Mouse (Mus musculus) intestine, embryonic 16.5 days (tissue): ENCODE measurements around the gene Gm20683. TPM values are rescaled to one million over a fixed set of nuclear protein-coding genes. Genes with fewer than 3 reads are reported as not detected.

Source experiments
- ATAC-seq: fragments of 200-750 bp; cut with Nextera tagmentation; 2 replicates; pipeline ENCODE4 v1.8.0; 2017; ENCODE audit warnings: moderate TSS enrichment, moderate library complexity
- H3K27ac ChIP-seq: fragments of 300-500 bp; sonication (generic); 2 replicates; pipeline ENCODE4 v1.5.1; 2014; ENCODE audit warnings: mild to moderate bottlenecking, low read length
- H3K27me3 ChIP-seq: fragments of 300-500 bp; sonication (generic); replicated peaks from 2 replicates; pipeline ENCODE4 v1.6.1; 2014; ENCODE audit warnings: low read length, control low read depth, mixed read lengths; ENCODE audit not compliant: control insufficient read depth, insufficient read depth
- H3K36me3 ChIP-seq: fragments of 300-500 bp; sonication (generic); 2 replicates; pipeline ENCODE4 v1.6.1; 2014; ENCODE audit warnings: low read length, control low read depth; ENCODE audit not compliant: control insufficient read depth, insufficient read depth
- H3K4me1 ChIP-seq: fragments of 300-500 bp; sonication (generic); 2 replicates; pipeline ENCODE4 v1.6.1; 2014; ENCODE audit warnings: low read length, control low read depth, mixed read lengths; ENCODE audit not compliant: control insufficient read depth, insufficient read depth
- H3K4me2 ChIP-seq: fragments of 300-500 bp; sonication (generic); 2 replicates; pipeline ENCODE4 v1.6.1; 2014; ENCODE audit warnings: low read depth, low read length, control low read depth
- H3K4me3 ChIP-seq: fragments of 300-500 bp; sonication (generic); 2 replicates; pipeline ENCODE4 v1.5.1; 2014; ENCODE audit warnings: mild to moderate bottlenecking, low read length
- H3K9ac ChIP-seq: fragments of 300-500 bp; sonication (generic); 2 replicates; pipeline ENCODE4 v1.6.1; 2014; ENCODE audit warnings: low read depth, low read length
- H3K9me3 ChIP-seq: fragments of 300-500 bp; sonication (generic); 2 replicates; pipeline ENCODE4 v1.6.1; 2016; ENCODE audit warnings: low read length, control low read depth; ENCODE audit not compliant: control insufficient read depth
- WGBS: fragments of 180-500 bp; shearing (Covaris S2); extraction: QIAGEN DNeasy Blood & Tissue Kit; methylation state at CpG from one replicate; pipeline ENCODE4 v1.1.7; 2014; 5-methylcytosine and 5-hydroxymethylcytosine counted together
- polyA plus RNA-seq: library from polyadenylated mRNA; unstranded; fragments of >200 nt; fragmentation: Nextera tagmentation; extraction: Ambion mirVana; gene quantifications from 2 replicates; pipeline ENCODE4 v1.2.1, GENCODE M21; 2015

Gene Gm20683
- 1.4 and 2.3 TPM in 2 replicates for polyA plus RNA-seq

DNA sequence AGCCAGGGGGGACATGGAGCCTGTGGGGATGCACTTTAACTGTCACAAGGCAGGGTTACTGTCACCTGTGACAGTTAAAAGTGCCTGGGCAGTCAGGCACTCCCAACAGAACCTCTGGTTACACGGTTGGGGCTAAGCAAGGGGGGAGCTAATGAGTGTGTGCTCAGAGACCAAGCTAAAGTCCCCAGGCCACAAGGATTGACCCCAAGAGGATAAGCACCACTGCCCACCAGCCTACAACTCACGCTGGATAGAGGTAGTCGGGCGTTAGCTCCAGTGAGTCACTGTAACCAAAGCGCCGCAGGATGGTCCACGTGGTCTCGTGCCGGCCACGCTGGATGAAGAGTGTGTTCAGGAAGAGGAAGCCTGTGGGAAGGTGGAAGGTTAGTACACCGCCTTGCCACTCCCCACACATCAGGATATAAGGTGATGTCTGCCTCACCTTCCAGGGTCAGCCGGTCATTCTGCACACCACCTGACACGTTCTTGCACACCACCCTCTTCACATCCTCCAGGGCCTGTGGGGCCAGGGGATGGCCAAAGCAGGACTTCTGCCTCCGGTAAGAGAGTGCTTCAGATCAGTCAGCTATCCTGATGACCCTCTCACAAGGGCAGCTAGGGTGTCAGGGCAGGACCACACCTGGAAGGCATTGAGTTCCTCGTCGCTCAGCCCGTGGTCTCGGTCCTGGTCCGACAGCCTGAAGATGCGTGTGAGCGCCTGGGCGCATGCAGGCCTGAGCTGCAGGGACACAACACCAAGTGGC, at the start of gene Gm20683:
TSS of gene Gm20683 (minus strand) at position 647 of the 764 bp plus-strand sequence.
- H3K9me3 ChIP-seq: no peaks in the 10 kb centered on the region
- H3K36me3 ChIP-seq: peaks cover 19% of the 10 kb centered on the region; the same call in 1 of the 2 replicates
- no peak within 1 kb of the TSS for H3K27ac ChIP-seq
- no peak within 1 kb of the TSS for H3K4me3 ChIP-seq
- no peak within 1 kb of the TSS for H3K4me2 ChIP-seq
- WGBS: 94% methylated on average over 22 of the region's 22 CpGs
- no peak for ATAC-seq
- no peak within 1 kb of the TSS for H3K9ac ChIP-seq
- no peaks in the 10 kb centered on the region for H3K27me3 ChIP-seq
- H3K4me1 ChIP-seq: peaks cover 27% of the 10 kb centered on the region

- 88% methylated on average over 3 of the region's 3 CpGs for WGBS
- no peak for ATAC-seq
- no peaks in the 10 kb centered on the region for H3K36me3 ChIP-seq
- no peaks in the 10 kb centered on the region for H3K4me1 ChIP-seq
- H3K4me2 ChIP-seq: no peak overlapping the region
- H3K9ac ChIP-seq: no peak overlapping the region
- no peak overlapping the region for H3K27ac ChIP-seq
- no peaks in the 10 kb centered on the region for H3K9me3 ChIP-seq
- no peaks in the 10 kb centered on the region for H3K27me3 ChIP-seq
- no peak overlapping the region for H3K4me3 ChIP-seq
Observed at GRCm38 (mm10) chr17:25888837-25889236, 47.3 kb upstream of the Gm20683 start.

- WGBS: 74% methylated on average over 10 of the region's 10 CpGs
- H3K27me3 ChIP-seq: no peaks in the 10 kb centered on the region
- no peaks in the 10 kb centered on the region for H3K4me1 ChIP-seq
- H3K4me3 ChIP-seq: no peak overlapping the region
- H3K4me2 ChIP-seq: no peak overlapping the region
- 0 out of 2 replicates have a peak overlapping the region, but pooled peaks have one; percentile 17 for H3K27ac ChIP-seq
- H3K9me3 ChIP-seq: no peaks in the 10 kb centered on the region
- H3K9ac ChIP-seq: no peak overlapping the region
- ATAC-seq: no peak
- H3K36me3 ChIP-seq: peaks cover 6% of the 10 kb centered on the region; the same call in 1 of the 2 replicates
Observed at GRCm38 (mm10) chr17:25887467-25887866, 45.9 kb upstream of the Gm20683 start.

- peaks cover 6% of the 10 kb centered on the region; the same call in 1 of the 2 replicates for H3K36me3 ChIP-seq
- no peak overlapping the region for H3K4me3 ChIP-seq
- H3K27ac ChIP-seq: no peak overlapping the region
- no peak overlapping the region for H3K4me2 ChIP-seq
- H3K4me1 ChIP-seq: no peaks in the 10 kb centered on the region
- H3K27me3 ChIP-seq: no peaks in the 10 kb centered on the region
- ATAC-seq: no peak
- H3K9ac ChIP-seq: no peak overlapping the region
- H3K9me3 ChIP-seq: no peaks in the 10 kb centered on the region
Observed at GRCm38 (mm10) chr17:25886806-25887205, 45.2 kb upstream of the Gm20683 start.

DNA sequence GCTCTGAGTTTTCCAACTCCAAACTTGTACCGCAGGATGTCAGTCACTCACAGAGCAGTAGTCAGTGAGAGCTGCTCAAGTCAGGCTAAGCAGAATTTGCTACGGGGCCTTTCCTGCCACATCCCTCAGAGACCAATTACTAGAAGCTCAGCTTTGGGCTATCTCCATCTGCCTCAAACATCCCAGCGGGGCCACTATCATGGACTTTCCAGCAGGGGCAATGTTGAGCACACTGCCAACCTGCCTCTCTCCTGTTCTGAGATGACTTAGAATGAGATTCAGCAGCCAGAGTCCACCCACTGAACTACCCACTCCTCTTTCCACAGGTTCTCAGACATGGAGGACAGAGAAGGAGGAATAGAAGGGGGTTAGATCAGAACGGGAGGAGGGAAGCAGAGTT, 44.1 kb upstream of the Gm20683 start:
- Histone ChIP-seq H3K27ac (no peak overlapping the region), H3K4me1 (no peaks in the 10 kb centered on the region), H3K9ac (no peak overlapping the region), H3K4me3 (no peak overlapping the region), H3K36me3 (peaks cover 6% of the 10 kb centered on the region; the same call in 1 of the 2 replicates), H3K9me3 (no peaks in the 10 kb centered on the region), H3K27me3 (no peaks in the 10 kb centered on the region), H3K4me2 (no peak overlapping the region)
- no peak for ATAC-seq
- 64% methylated on average over 4 of the region's 4 CpGs for WGBS

DNA sequence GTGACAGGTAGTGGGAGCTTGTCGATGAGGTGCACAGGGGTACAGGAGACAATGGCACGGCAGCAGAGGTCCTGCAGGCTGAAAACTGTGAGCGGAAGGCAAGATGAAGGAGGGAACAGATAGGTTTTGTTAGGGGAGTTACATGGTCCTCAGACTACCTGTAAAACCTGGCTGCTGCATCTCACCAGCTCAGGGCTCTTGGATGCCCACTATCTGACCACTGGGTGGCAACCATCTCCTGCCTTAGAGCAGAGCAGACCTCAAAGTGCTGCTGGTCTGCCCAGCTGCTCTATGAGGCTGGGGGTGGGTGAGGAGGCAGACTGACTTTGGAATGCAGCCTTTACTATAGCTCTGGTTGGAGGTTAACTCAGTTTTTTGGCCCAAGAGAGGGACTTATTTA, 42.3 kb upstream of the Gm20683 start:
- Histone ChIP-seq H3K9ac (no peak overlapping the region), H3K4me1 (no peaks in the 10 kb centered on the region), H3K4me3 (no peak overlapping the region), H3K9me3 (no peaks in the 10 kb centered on the region), H3K4me2 (no peak overlapping the region), H3K36me3 (peaks cover 6% of the 10 kb centered on the region; the same call in 1 of the 2 replicates), H3K27ac (no peak overlapping the region), H3K27me3 (no peaks in the 10 kb centered on the region)
- WGBS: 90% methylated on average over 3 of the region's 3 CpGs
- no peak for ATAC-seq

DNA sequence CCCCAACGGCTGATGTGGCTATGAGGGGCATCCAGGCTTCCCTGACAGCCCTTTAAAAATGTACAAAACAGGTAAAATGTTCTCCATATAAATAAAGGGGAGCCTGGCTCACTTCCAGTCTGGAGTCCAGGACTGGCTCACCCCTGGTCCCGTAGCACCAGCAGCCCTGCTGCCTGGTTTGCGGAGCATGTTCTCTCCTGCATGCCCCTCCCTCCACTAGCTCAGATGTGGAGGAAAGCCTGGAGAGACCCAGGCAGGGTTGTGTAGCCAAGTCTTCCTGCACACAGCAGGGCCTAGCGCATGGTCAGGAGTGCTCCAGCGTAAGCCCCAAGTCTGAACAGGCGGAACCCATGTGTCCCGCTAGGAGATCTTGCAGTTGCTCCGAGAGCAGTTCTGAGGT, 41.7 kb upstream of the Gm20683 start:
- 85% methylated on average over 8 of the region's 8 CpGs for WGBS
- H3K36me3 ChIP-seq: peaks cover 8% of the 10 kb centered on the region; the same call in 1 of the 2 replicates

DNA sequence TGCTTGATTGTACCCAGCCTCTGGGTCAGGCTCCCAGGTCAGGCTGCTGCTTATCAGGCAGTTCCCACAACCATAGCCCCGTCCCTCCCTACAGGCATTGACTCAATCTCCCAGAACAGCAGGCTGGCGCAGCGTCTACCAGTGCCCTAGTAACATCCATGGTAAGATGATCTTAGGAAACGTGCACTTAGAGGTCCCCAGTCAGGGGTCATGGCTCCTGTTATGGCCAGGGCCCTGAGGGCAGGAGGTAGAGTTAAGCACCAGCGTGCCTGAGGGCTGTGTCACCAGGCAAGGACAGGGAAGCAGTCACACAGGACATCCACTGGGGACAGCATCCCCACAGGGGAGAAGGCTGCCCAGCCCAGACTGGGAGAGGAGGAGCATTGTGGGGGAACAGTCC, 40.7 kb upstream of the Gm20683 start:
- Histone ChIP-seq H3K36me3 (peaks cover 14% of the 10 kb centered on the region; the same call in 1 of the 2 replicates), H3K9ac (no peak overlapping the region), H3K4me2 (no peak overlapping the region), H3K9me3 (no peaks in the 10 kb centered on the region), H3K4me3 (no peak overlapping the region), H3K27ac (no peak overlapping the region), H3K27me3 (no peaks in the 10 kb centered on the region), H3K4me1 (no peaks in the 10 kb centered on the region)
- WGBS: 46% methylated on average over 5 of the region's 5 CpGs
- no peak for ATAC-seq

More for the DNA sequence above, 41.7 kb upstream of the Gm20683 start:
- no peak for ATAC-seq
- no peak overlapping the region for H3K4me3 ChIP-seq
- H3K4me1 ChIP-seq: no peaks in the 10 kb centered on the region
- H3K27me3 ChIP-seq: no peaks in the 10 kb centered on the region
- no peak overlapping the region for H3K4me2 ChIP-seq
- H3K9me3 ChIP-seq: no peaks in the 10 kb centered on the region
- H3K9ac ChIP-seq: no peak overlapping the region
- no peak overlapping the region for H3K27ac ChIP-seq

- 40% methylated on average over 4 of the region's 4 CpGs for WGBS
Observed at GRCm38 (mm10) chr17:25881691-25882090, 40.1 kb upstream of the Gm20683 start.

More at GRCm38 (mm10) chr17:25881691-25882090, 40.1 kb upstream of the Gm20683 start:
- Histone ChIP-seq H3K4me1 (peaks cover 4% of the 10 kb centered on the region; the same call in 1 of the 2 replicates), H3K27ac (no peak overlapping the region), H3K4me2 (no peak overlapping the region), H3K9me3 (no peaks in the 10 kb centered on the region), H3K27me3 (no peaks in the 10 kb centered on the region), H3K4me3 (no peak overlapping the region), H3K36me3 (peaks cover 14% of the 10 kb centered on the region; the same call in 1 of the 2 replicates), H3K9ac (no peak overlapping the region)
- no peak for ATAC-seq
